Mouse (Mus musculus) cerebellum, postnatal 14 days (tissue): ENCODE measurements around the gene Sun1.

Experiments
- DNase-seq, 2 experiments: peaks; one replicate each; pipeline ENCODE4 v3.0.0; 2021; ENCODE audit warnings: mixed read lengths in 2 of 2

The Sun1 gene

DNA sequence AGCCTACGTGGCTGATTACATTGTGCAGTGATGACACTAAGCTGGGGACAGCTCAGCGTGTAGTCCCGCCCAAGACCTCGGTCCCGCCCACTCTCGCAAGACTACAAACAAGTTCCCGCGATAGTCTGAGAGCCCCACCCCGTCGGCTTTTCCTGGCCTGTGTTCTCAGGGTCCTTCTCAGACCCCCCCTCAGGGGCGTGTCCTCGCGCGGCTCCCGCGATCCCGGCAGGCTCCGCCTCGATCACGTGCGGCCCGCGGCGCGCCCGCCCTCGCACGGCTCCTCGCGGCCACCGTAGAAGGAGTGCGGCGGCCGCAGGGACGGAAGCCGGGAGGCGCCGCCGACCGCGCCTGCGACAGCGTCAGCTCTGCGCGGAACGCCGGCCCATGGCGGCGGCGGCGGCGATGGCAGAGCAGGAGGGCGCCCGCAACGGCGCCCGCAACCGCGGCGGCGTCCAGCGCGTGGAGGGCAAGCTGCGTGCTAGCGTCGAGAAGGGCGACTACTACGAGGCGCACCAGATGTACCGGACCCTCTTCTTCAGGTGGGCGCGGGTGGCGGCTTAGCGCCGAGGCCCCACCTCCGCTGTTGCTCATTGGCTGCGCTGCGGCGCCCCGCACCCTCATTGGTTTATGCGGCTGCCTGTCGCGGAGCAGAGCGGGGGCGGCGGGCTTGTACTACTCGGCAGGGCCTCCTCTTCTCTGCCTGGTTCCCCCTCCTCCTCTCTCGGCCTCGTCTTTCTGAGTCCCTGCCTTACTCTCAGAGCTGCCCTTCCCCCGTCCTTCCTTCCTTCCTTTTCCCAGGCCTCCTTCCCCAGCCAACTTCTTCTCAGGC lies 51.9 kb downstream of the Sun1 start, which contains the start of gene Get4:
Gene Get4 (plus strand): TSS at position 244 of the 829 bp plus-strand sequence.
- peak; percentile 99 for DNase-seq

DNA sequence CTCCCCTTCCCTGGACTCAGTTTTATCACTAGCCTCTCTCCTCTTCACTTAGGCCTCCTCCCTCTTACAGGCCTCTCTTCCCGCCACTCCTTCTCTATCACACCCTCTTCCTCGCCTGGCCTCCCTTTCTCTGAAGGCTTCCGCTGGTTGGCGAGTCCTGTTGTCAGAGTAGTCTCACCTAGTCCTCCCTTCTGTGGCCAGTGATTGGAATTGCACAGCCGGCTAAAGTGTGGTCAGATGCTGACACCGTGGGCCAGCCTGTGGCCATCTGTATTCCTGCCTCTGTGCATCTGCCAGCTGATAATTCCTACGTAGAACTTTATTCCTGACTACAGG lies 52.4 kb downstream of the Sun1 start:
- DNase-seq: peak in 1 of 2 experiments; percentile 51

DNA sequence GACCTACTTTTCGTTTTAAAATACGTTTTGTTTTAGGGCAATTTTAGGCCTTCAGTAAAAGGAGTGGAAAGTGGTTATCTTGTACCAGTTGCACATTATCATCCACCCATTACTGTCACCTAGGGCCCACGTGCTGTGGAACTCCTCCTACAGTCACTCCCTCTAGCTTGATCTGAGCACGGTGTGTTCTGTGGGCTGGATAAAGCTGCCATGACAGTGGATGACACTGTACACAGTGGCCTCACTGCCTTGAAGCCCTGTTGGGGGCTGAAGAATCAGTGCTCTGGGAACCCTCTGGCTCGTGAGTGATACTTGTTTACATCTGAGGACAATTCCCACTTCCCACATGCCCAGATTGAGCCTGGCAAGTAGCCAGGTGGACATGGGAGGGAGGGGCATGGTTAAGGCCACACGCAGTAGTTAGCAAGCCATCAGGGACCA lies 52.9 kb downstream of the Sun1 start:
- peak; percentile 45 to 62 for DNase-seq

DNA sequence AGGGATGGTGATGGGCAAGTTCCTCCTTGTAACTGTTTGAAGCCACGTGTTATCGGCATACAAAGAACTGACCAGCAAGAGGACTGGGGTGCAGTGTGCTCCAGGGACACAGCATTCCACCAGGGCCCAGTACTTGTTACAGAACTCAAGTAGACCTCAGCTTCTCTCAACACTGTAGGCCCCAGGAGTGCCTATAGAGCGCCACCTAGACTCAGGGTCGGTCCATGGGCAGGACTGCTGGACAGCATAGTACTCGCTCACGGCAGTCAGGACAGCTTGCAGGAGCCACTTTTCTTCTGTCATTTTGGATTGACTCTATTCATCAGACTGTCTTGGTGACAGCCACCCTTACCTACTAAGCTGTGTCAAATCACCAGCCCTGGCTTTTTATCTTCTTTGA lies 54.5 kb downstream of the Sun1 start:
- DNase-seq: no peak

DNA sequence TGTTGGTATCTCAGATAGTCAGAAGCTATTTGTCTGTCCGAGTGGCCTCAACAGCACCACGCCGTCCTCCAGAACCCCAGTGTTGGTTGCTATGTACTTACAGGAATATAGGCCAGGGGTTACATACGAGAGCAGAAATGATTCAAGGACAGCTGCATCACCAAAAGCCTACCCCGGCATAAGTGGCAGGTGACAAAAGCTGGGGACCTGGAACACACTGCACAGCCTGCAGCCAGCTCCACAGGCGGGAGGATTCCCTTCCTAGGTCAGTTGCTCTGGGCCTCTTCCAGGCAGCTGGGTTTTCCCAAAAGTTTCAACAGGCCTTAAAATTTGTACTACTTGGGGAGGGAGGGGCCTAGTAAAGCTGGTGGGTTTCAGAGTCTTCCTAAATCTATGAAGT lies 55.3 kb downstream of the Sun1 start:
- DNase-seq: no peak

DNA sequence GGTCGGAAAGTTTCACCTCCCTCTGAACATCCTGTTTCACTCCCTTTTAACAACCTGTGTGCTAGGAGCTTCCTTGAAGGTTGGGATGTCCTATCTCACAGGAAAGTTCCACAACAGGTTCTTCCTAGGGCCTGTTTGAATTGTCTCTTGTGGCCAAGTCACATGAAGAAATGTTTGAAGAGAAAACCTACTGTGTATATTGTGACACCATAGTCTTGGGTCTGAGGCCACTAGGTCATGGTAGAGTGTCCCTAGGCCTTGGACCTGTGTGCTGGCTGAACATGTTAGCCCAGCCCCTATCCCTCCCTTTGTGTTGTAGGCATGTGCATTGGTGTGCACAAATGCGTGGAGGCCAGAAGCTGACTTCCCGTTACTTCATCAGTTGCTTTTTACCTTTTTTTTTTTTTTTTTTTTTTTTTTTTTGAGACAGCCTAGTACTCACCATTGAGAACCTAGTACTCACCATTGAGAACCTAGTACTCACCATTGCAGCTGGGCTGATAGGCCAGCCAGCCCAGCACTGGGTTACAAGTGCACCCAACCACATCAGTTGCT lies 55.9 kb downstream of the Sun1 start:
- no peak for DNase-seq

DNA sequence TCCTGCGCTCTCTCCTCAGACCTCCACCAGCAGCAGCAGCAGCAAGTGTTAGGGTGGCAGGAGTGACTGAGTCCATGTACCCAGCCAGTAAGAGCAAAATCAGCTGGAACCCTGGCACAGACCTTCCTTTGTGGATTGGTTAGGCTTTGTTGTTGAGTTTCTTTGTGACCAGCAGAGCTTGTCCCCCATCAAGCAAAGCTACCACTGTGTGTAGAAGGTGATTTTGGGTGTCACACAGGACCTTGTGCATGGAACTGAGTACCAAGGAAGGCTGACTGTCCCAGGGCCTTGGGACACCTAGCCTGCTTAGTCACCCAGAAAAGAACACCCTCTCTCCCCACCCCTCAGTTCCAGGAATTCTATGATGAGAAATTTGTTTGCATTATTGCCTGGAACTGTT lies 56.8 kb downstream of the Sun1 start:
- DNase-seq: no peak

DNA sequence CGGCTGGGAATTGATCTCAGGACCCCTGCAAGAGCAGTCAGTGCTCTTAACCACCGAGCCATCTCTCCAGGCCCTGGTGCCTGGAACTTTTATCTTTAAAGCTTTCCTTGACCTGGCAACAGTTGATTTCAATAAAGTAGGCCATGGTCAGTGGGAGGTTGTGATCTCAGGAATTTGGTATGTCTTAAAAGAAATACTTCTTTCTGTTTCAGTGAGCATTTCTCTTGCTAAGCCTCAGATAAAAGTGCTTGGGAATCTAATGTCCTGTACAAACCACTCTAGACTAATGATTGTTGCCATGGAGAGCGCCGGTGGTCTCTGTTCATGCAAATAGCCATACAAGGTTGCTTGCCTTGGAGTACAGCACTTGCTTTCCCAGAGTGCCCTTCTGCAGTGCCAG lies 57.4 kb downstream of the Sun1 start:
- DNase-seq: no peak

DNA sequence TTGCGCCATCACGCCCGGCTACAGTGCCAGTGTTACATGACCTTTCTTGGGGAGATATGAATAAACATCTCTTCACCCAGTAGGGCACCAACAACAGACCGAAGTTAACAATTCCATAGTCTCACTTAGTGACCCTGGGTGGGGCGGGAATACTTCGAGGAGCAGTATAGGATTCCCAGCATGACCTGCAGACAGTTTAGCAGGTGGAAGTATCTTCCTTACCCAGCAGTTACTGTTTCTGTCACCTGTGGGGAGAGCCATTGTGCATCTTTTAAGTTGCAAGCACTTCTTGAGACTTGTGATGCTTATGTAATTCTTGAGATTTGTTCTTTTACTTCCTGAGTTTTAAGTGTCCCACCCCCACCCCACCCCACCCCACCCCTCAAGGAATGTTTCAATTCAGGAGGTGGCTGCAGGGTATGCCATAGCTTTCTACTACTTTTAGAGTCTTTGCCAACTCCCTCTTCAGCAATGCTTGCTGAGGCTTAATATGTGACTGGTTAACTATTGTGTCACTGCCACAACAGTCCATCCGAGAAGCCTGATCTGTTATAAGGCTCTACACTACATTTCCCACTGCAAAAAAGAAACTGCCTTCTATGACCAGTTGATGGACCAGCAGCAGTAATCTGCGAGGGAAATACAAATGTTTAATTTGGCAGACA lies 58.1 kb downstream of the Sun1 start:
- no peak for DNase-seq

DNA sequence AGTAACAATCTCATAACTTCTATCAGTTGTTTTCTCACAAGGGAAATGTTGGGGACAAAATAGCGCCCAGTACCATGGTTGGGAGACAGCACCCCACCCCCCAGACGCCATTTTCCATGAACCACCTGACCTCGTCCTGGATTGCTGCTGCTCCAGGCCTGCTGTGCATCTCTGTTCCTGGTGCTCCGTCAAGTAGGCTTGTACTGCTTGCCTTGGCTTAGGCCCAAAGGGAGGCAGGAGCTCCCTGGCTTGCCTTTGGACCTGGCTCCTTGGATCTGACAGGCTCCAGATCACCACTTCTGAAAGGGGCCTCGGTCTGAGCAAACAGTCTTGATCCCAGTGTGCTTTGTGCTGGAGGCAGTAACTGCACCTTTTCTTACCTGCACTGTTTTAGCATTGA lies 59.4 kb downstream of the Sun1 start:
- DNase-seq: peak; percentile 50 to 63

DNA sequence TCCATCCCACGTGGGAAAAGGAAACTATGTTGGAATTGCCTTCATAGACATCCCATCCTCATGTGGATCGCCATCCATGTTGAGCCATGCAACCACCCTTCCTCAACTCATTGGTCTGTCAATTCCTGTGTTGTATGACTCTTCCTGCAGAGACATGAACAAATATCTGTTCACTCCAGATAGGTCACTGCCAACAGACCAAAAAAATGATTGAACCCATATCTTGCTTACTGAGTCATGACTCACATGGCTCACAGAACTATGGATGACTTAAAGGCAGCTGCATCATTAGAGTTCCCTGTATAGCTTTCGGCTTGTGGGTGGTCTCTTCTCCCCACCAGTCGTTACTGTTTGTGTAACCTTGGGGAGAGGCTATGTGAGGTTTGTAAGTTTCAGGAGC lies 61.0 kb downstream of the Sun1 start:
- no peak for DNase-seq

DNA sequence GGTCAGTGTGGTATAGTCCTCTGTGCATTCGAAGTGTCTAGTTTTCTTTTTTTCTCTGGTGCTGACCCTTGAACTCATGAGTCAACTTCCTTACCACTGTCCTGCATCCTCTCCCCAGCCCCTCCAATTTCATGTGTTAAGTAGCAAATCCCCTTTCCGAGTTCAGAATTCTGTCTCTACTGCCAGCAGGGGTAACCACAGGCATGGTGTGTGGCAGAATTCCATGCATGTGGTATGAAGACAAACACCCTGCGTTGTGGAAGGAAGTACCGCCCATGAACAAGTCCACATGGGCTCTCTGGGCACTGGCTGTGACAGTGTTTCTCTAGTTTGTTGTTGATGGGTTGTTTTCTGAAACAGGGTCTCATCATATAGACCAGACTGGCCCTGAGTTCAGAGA lies 67.2 kb downstream of the Sun1 start:
- no peak for DNase-seq

DNA sequence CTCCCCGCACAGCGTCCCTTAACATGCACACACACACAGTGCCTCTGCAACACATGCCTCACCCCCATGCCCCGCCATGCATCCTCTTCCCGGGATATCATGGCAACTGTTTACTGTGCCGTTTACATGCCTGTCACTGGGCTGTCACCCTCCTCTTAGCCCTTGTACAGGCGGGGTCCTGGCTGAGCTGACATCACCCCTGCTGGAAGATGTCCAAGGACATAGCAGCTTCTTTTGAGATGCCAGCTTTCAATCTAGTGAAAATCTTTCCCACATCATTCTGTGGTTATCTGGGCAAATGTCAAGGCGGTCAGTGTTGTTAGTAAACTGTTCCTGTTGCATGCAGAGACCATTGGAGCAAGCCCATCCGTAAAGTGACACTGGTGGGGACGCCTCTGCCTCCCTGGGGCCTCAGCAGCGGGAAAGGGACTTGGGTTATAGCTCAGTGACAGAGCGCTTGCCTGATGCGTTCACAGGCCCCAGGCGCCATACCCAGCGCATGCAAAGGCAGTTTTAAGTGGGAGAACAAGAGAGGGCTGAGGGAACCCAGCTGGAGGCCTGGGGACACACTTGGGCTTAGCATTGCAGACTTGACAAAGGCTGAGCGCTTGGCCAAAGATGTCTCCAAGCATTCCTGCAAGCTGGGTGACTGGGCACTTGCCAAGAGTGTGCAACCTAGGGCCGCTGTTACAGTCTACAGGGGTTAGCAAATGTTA lies 70.5 kb downstream of the Sun1 start:
- DNase-seq: no peak

DNA sequence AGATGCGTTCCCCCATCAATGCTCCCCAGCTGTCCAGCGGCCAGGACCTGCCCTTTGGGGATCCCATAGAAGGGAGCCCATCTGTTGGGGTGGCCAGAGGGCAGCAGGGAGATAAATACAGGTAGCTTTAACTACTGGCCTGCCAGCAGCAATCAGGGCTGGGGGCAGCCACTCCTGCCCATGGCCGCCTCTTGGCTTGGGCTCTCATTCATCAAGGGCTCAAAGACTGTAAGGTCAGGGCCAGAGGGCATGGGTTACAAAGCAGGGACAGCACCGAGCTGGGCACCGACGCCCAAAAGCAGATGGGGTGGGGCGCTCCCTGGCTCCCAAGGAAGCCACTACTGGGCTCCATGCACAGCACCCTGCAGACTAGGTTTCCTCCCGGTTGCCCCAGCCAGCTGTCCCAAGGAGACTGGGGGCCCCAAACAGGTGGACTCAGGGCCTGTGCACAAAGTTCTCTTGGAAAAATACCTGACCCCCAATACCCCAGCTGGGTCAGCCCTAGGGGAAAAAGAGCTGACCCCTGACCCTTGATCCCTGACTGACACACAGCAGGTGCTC lies 71.6 kb downstream of the Sun1 start:
- no peak for DNase-seq

DNA sequence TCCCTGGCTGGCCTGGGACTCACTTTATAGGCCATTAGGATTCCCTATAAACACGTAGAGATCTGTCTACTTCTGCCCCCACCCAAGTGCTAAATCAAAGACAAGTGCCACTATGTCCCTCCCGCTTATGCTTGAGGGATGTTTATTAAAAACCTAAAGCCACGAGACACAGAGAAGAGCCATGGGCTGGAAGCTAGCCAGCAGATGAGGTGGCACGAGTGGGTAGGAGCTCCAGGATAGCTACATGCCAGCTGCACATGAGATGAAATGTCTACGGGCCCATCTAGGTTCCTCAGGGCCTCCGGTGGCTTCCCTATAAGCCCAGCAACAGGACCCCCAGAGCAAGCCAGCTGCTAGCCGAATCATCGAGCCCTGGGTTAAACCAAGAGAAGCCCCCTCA lies 76.8 kb downstream of the Sun1 start:
- peak in 1 of 2 experiments; percentile 33 for DNase-seq

DNA sequence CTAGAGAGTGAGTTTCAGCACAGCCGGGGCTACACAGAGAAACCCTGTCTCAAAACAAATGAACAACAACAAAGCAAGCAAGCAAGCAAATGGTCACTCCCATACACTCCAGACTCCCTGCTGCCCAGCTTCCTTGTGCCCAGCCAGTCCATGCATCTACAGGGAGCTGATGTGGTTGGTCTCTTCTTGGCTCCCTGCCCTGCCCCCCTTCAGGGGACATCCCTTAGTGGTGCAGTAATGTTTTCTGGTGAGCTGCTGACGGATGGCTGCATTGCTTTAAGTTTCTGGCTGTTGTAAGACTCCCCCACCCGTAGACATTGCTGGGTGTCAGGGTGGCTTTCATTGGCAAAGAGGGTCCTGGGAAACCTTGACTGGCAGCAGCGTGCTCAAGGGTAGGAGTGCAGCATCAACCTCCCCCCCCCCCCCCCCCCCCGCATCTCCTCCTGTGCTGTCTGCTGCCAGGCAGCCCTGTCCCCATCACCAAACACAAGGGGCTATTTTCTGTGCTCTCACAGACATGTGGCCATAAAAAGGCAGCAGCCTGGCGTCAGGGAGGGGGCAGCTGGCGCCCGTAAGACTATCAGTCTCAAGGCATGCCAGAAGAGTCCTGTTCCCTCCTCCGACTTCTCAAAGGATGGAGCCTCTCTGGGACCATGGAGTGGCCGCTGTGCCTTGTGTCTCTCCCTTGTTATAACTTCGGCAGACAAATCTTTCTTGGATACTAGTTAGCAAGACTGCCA lies 81.1 kb downstream of the Sun1 start:
- DNase-seq: peak in 1 of 2 experiments; percentile 54

DNA sequence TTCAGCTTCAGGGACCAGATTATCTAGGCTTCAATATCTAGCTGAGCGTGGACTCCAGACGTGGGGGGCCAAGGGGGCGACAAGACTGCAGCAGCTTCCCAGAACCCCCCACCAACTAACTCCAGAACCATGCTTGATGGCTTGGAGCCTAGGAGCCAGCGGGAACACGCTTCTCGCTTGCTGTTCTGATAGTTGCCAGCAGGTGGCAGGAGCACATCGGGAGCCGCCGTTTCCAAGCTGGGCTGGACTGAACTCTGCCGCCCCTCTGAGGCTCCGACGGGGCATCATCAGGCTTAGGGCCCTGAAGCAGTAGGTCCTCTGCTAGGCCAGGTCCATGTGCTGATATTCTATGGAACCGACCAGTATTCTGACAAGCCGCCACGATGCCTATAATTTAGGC lies 81.8 kb downstream of the Sun1 start:
- peak; percentile 93 to 95 for DNase-seq

DNA sequence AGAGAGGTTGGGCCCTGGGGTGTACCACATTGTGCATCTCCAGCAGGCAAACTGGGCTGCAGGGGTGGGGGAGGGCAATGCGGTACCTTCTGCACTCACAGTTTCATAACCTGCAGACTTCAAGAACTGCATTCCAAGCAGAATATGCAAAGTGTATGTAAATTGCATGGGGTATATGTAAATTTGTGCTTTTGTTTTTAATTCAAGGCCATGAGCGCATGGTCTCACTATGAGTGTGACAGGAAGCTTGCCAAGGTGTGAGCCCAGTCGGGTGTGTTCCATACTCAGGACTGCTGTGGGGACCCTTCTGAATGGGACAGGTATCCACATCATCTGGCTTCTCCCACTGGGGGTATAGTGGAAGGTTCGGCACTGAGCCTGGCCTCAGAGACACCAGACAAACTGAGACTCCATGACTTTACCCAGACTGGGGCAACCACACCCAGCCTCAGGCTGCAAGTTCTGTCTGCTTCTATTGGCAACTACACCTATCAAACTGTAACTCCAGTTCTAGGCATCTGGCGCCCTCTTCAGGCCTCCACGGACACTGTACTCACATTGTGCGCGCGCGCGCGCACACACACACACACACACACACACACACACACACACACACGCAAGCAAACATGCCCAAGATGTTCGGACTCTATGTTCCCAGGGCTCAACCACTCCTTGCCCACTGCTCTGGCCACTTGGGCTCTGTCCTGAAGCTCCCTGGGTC lies 83.2 kb downstream of the Sun1 start:
- no peak for DNase-seq

DNA sequence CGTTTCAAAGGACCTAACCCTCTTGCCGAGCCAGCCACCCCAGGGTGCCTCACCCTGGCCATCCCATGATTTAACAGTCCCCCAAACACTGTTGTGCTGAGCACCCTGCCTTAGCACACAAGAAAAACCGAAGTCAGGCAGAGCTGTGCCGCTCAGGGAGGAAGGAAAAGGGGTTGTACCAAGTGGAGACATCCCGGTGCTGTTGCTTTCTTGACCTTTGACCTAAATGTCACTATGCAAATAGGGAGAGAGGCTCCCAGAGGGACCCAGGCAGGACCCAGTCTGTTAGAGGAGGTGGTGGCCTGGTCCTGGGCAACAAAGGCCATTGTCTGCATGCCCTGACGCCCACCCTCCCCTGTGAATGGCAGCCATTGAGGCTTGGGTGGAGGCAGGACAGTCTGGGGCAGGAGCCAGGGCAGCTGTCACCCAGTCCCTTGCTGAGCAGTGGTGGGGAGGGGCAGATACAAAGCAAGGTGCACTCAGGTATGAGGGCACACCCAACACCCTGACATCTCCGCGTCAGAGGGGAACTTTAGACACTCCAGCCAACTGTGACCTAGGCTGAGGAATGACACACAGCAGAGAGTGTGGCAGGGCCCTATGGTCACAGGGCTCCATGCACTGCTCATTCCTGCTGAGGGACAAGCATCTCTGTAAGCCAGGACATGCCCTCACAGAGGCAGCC lies 85.1 kb downstream of the Sun1 start:
- DNase-seq: no peak

DNA sequence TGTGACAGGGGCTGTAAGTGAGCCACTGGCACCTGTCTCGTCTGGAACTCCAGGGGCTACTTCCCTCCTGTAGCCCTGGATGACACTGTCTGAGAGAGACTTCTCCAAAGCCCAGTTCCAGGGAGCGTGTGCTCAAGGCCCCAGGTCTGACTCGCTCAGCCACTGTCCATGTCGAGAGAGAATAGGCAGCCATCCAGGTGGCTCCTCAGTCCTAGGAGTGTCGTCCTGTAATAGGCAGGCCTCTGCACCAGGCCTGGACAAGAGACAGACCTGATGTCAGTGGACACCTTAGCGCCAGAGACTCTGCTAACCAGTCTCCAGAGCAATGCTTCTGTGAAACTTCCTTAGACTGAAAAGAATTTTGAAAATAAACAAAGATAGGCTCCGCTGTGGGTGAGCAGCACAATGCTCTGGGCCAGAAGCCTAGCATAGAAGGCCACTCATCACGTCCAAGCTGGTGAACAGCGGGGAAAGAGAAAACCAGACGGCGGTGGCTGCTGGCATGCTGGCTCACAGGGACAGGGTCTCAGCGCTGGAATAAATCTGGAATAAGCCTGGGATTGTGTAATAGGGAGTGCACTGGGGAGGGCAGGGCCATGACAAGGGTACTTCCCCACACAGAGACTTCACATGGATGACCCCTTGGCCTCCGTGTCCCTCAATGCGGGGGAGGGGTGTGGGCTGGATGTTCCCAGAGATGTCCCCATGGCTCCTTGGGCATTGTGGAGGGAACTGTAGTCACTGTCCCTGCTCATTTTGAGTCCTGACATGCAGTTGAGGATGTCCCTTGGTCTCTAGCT lies 85.9 kb downstream of the Sun1 start:
- peak; percentile 44 to 58 for DNase-seq
